Mouse (Mus musculus) heart, postnatal 0 days (tissue): ENCODE measurements around the gene Nxpe3. TPM values are rescaled to one million over a fixed set of nuclear protein-coding genes. Genes with fewer than 3 reads are reported as not detected.

Experiments used
- ATAC-seq: fragments of 200-750 bp; cut with Nextera tagmentation; 2 replicates; pipeline ENCODE4 v1.8.0; 2017; ENCODE audit warnings: low read depth, moderate number of reproducible peaks, moderate library complexity; ENCODE audit not compliant: insufficient read depth
- DNase-seq: peaks from one replicate; pipeline ENCODE4 v3.0.0-alpha.2; 2016; ENCODE audit warnings: low spot score
- H3K27ac ChIP-seq: fragments of 300-500 bp; sonication (generic); 2 replicates; pipeline ENCODE4 v1.5.1; 2014; ENCODE audit warnings: low read depth, mild to moderate bottlenecking
- H3K27me3 ChIP-seq: fragments of 300-500 bp; sonication (generic); 2 replicates; pipeline ENCODE4 v1.6.1; 2014; ENCODE audit warnings: low read length, mixed read lengths; ENCODE audit not compliant: control insufficient read depth, insufficient read depth
- H3K36me3 ChIP-seq: fragments of 300-500 bp; sonication (generic); replicated peaks from 2 replicates; pipeline ENCODE4 v1.6.1; 2014; ENCODE audit warnings: low read length, mixed read lengths; ENCODE audit not compliant: control insufficient read depth, insufficient read depth
- H3K4me1 ChIP-seq: fragments of 300-500 bp; sonication (generic); 2 replicates; pipeline ENCODE4 v1.6.1; 2014; ENCODE audit warnings: antibody characterized with exemption; ENCODE audit not compliant: control insufficient read depth, insufficient read depth
- H3K4me2 ChIP-seq: fragments of 300-500 bp; sonication (generic); 2 replicates; pipeline ENCODE4 v1.6.1; 2014; ENCODE audit warnings: low read depth, mild to moderate bottlenecking, low read length, moderate library complexity
- H3K4me3 ChIP-seq: fragments of 300-500 bp; sonication (generic); 2 replicates; pipeline ENCODE4 v1.5.1; 2014; ENCODE audit warnings: low read depth, low read length
- H3K9ac ChIP-seq: fragments of 300-500 bp; sonication (generic); replicated peaks from 2 replicates; pipeline ENCODE4 v1.6.1; 2014; ENCODE audit warnings: low read depth, low read length, mixed read lengths
- H3K9me3 ChIP-seq: fragments of 300-500 bp; sonication (generic); replicated peaks from 2 replicates; pipeline ENCODE4 v1.6.1; 2016; ENCODE audit warnings: low read length; ENCODE audit not compliant: control insufficient read depth
- CTCF ChIP-seq: IDR thresholded peaks from 2 replicates; pipeline ENCODE4 v1.5.1; 2016; ENCODE audit warnings: antibody characterized with exemption, control low read depth, low read depth
- EP300 ChIP-seq: IDR thresholded peaks from 2 replicates; pipeline ENCODE4 v1.6.1; 2016; ENCODE audit warnings: antibody characterized with exemption, low read depth
- WGBS: fragments of 180-500 bp; shearing (Covaris S2); extraction: QIAGEN DNeasy Blood & Tissue Kit; methylation state at CpG from one replicate; pipeline ENCODE4 v1.1.7; 2014; 5-methylcytosine and 5-hydroxymethylcytosine counted together
- polyA plus RNA-seq: library from polyadenylated mRNA; unstranded; fragments of >200 nt; fragmentation: Nextera tagmentation; extraction: Ambion mirVana; gene quantifications from 2 replicates; pipeline ENCODE4 v1.2.1, GENCODE M21; 2015
- total RNA-seq: library from RNA; depleted of rRNA; stranded (reverse); fragments of >200 nt; gene quantifications from 2 replicates; pipeline ENCODE4 v1.2.3, GENCODE M21; 2014; ENCODE audit warnings: low replicate concordance

Nxpe3 gene
- total and polyA plus RNA-seq, 2 experiments from 2014 or later, result 0.20 TPM; not detected in 1

GRCm38 (mm10) chr16:55852515-55852914, 42.6 kb downstream of the Nxpe3 start:
- Histone ChIP-seq H3K9me3 (0 out of 2 replicates have a peak, but pooled peaks cover 4% of the 10 kb centered on the region), H3K27me3 (no peaks in the 10 kb centered on the region), H3K4me1 (no peaks in the 10 kb centered on the region), H3K27ac (no peak overlapping the region), H3K4me2 (no peak overlapping the region), H3K9ac (no peak overlapping the region), H3K36me3 (no peaks in the 10 kb centered on the region), H3K4me3 (no peak overlapping the region)
- WGBS, result 60% methylated on average over 4 of the region's 4 CpGs
- DNase-seq (no peak), ATAC-seq (no peak)
- TF ChIP-seq EP300, result no peak
- no peak for TF ChIP-seq CTCF

GRCm38 (mm10) chr16:55850485-55850884, 44.6 kb downstream of the Nxpe3 start:
- no peak overlapping the region for H3K4me3 ChIP-seq
- no peaks in the 10 kb centered on the region for H3K9me3 ChIP-seq
- no peak overlapping the region for H3K4me2 ChIP-seq
- TF ChIP-seq EP300 (no peak), CTCF (no peak)
- no peaks in the 10 kb centered on the region for H3K27me3 ChIP-seq
- H3K27ac ChIP-seq, result no peak overlapping the region
- DNase-seq (no peak), ATAC-seq (no peak)
- H3K36me3 ChIP-seq, result no peaks in the 10 kb centered on the region
- WGBS, result 74% methylated on average over 3 of the region's 3 CpGs
- no peaks in the 10 kb centered on the region for H3K4me1 ChIP-seq
- H3K9ac ChIP-seq, result no peak overlapping the region

- ATAC-seq (no peak), DNase-seq (no peak)
- 0 out of 2 replicates have a peak, but pooled peaks cover 6% of the 10 kb centered on the region for H3K36me3 ChIP-seq
- H3K4me2 ChIP-seq, result no peak overlapping the region
- WGBS, result 74% methylated on average over 8 of the region's 8 CpGs
- no peak overlapping the region for H3K27ac ChIP-seq
- no peak overlapping the region for H3K4me3 ChIP-seq
- no peaks in the 10 kb centered on the region for H3K9me3 ChIP-seq
- no peak overlapping the region for H3K9ac ChIP-seq
- H3K27me3 ChIP-seq, result no peaks in the 10 kb centered on the region
- H3K4me1 ChIP-seq, result no peaks in the 10 kb centered on the region
- TF ChIP-seq CTCF (no peak), EP300 (no peak)
Measured at GRCm38 (mm10) chr16:55847679-55848078, 47.4 kb downstream of the Nxpe3 start.

GRCm38 (mm10) chr16:55844847-55845246, 50.2 kb downstream of the Nxpe3 start:
- DNase-seq (no peak), ATAC-seq (no peak)
- H3K36me3 ChIP-seq, result 0 out of 2 replicates have a peak, but pooled peaks cover 6% of the 10 kb centered on the region
- no peak overlapping the region for H3K9ac ChIP-seq
- H3K9me3 ChIP-seq, result no peaks in the 10 kb centered on the region
- WGBS, result 91% methylated on average over 3 of the region's 3 CpGs
- H3K4me1 ChIP-seq, result no peaks in the 10 kb centered on the region
- no peak overlapping the region for H3K27ac ChIP-seq
- H3K4me3 ChIP-seq, result no peak overlapping the region
- H3K4me2 ChIP-seq, result no peak overlapping the region
- H3K27me3 ChIP-seq, result no peaks in the 10 kb centered on the region
- TF ChIP-seq EP300 (no peak), CTCF (no peak)

- ATAC-seq, result no peak
- 91% methylated on average over 12 of the region's 12 CpGs for WGBS
- Histone ChIP-seq H3K27me3 (no peaks in the 10 kb centered on the region), H3K4me1 (no peaks in the 10 kb centered on the region), H3K4me2 (no peak overlapping the region), H3K27ac (no peak overlapping the region), H3K9me3 (no peaks in the 10 kb centered on the region), H3K9ac (no peak overlapping the region), H3K4me3 (no peak overlapping the region), H3K36me3 (0 out of 2 replicates have a peak, but pooled peaks cover 6% of the 10 kb centered on the region)
- no peak for TF ChIP-seq CTCF
- TF ChIP-seq EP300, result no peak
- DNase-seq, result no peak
Measured at GRCm38 (mm10) chr16:55843919-55844318, 51.2 kb downstream of the Nxpe3 start.

GRCm38 (mm10) chr16:55843134-55843533, 52.0 kb downstream of the Nxpe3 start:
- no peak for ATAC-seq
- H3K4me1 ChIP-seq, result 0 out of 2 replicates have a peak, but pooled peaks cover 3% of the 10 kb centered on the region
- no peaks in the 10 kb centered on the region for H3K27me3 ChIP-seq
- H3K4me3 ChIP-seq, result no peak overlapping the region
- H3K9me3 ChIP-seq, result no peaks in the 10 kb centered on the region
- H3K4me2 ChIP-seq, result no peak overlapping the region
- 77% methylated on average over 5 of the region's 5 CpGs for WGBS
- no peak overlapping the region for H3K9ac ChIP-seq
- H3K27ac ChIP-seq, result no peak overlapping the region
- 0 out of 2 replicates have a peak, but pooled peaks cover 6% of the 10 kb centered on the region for H3K36me3 ChIP-seq
- no peak for TF ChIP-seq CTCF
- TF ChIP-seq EP300, result no peak
- DNase-seq, result no peak
